Mouse (Mus musculus) lung, adult 18-20 months (tissue): ENCODE measurements at regions not wholly inside any gene's neighbourhood (a gene's known extent, or its start where the extent isn't known, plus 50 kb on each side); places are given as distances from the start of the nearest gene placed in this dataset.

Source experiments
- DNase-seq, 2 experiments: peaks; one replicate each; pipeline ENCODE4 v3.0.0; 2022; ENCODE audit warnings: mixed read lengths in 2 of 2

DNA sequence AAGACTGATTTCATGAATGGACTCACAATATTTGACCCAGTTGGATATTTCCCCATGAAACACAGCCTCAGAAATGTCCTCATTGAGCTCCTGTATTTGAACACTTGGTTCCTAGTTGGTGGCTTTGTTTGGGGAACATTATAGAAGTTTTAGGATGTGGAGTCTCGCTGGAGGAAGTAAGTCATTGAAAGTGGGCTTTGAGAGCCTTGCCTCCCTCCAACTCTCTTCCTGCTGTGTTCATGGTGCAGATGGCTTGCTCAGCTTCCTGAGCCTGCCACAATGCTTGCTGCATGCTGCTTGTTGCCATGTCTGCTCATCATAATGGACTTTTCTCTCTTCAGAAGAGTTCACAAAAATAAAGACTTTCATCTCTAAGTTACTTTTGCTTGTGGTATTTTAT, 239.5 kb upstream of the Trib2 start:
- DNase-seq: no peak

- no peak for DNase-seq
Observed at GRCm38 (mm10) chr12:16054591-16054990, 237.9 kb upstream of the Trib2 start.

- no peak for DNase-seq
Observed at GRCm38 (mm10) chr12:16053735-16054134, 237.0 kb upstream of the Trib2 start.

DNA sequence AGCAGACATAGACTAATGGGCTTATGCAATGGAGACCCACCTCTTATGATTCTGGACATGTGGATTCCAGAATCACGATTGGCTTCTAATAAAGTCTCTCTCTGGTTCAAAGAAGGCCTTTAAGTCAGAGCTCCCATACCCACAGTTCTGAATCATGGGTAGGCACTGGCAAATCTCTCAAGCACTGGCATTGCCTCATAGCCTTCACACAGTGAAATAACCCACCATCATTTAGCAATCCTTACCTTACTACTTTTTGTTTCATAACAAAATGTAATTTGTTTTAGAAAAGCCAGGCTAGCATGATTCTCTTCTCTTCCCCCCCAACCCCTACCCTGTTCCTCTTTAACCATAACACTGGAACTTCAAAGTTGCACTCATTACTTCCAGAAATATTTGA, 236.3 kb upstream of the Trib2 start:
- DNase-seq: no peak

DNA sequence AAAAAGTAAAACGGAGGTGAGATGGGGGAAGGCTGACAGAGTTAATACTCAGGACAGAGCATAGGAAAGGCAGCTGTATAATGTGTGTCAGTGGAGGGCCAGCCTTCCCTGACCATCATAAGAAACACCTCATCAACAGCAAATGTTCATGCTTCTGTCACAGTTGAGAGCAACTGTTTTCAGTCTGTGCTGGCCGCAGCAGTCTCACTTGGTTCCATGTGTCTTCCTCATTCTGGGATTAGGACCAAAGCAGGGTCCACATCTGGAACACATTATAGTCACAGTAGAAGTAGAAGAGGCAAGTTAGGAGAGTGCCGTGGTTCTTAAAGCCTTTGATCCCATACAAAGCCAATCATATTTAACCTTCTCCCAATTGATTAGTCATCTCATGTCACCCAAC, 235.6 kb upstream of the Trib2 start:
- no peak for DNase-seq

DNA sequence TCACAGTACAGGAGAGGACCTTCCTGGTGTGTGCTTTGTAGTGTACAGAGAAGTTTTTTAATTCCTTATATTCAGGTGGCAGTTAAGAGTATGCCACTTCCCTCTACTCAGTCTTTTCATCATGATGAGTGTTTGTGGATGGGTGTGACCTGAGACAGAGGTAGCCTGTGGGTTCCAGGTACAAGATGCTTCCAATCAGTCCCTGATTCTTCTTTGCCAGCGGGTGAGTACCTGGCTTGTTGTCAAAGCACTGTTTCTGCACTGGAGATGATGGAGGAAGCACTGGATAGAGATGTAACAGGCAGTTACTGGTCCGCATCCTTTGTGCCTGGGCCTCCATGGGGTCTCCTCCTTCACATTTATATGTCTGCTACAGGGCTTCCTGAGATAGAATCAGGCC, 234.7 kb upstream of the Trib2 start:
- DNase-seq: no peak

GRCm38 (mm10) chr12:16049545-16049944, 232.8 kb upstream of the Trib2 start:
- no peak for DNase-seq

DNA sequence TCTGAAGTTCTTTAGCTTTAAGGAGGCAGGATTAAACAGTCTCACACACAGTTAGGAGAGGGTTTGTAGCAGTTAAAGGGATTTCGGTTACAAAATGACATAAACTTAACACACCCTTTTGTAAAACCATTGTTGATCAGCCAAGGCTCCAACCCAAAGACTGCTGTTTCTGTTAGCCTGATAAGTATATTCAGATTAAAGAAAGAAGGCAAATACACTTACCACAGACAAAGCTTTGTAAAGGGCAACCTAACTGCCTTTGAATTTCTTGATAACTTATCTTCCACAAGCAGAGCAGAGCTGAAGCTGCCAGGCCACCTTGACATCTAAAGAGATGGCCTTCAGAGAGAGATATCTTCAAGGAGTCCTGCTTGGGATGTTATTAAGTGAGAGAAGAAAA, 229.9 kb upstream of the Trib2 start:
- DNase-seq: no peak

- no peak for DNase-seq
Observed at GRCm38 (mm10) chr12:16045791-16046494, 229.2 kb upstream of the Trib2 start.

GRCm38 (mm10) chr12:16043466-16044214, 226.9 kb upstream of the Trib2 start:
- no peak for DNase-seq

DNA sequence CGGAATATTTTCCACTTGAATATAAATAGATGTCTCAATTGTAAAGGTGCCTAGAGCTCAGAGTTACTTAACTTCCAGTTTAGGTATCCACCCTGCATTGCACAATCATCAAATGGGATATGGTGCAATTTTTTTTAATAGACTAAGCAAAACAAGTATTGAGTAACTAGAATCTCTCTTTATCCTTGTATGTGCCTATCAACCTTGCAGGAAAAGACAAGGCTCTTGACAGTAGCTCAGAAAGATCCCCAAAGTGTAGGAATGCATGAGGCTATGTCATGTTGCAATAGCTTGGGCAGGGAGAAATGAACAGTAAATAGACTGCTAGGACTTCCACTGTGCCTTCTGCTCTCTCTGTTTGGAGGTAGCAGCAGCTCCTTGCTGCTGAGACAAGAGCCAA, 225.6 kb upstream of the Trib2 start:
- peak in 1 of 2 experiments; percentile 43 for DNase-seq

DNA sequence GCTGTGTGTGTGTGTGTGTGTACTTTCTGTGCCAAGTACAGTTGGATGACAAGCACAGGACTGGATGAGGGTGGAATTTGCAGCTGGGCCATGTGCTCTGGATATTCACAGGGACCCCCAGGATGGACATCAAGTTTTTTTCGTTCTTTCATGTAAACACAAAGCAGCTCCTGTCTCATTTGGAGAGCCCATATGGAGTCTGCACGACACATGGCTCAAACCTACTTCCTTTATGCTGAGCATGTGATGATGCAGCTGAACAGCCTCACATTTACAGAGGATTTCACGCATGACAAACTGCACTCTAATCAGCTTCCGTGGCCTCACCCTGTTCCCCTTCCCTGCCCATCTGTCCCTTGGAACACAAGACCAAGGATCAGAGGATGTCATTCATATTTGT, 224.4 kb upstream of the Trib2 start:
- DNase-seq: no peak

- no peak for DNase-seq
Observed at GRCm38 (mm10) chr12:16035551-16035950, 218.8 kb upstream of the Trib2 start.

GRCm38 (mm10) chr12:16034691-16035515, 218.2 kb upstream of the Trib2 start:
- DNase-seq: no peak

- no peak for DNase-seq
Observed at GRCm38 (mm10) chr12:16026654-16027053, 209.9 kb upstream of the Trib2 start.

DNA sequence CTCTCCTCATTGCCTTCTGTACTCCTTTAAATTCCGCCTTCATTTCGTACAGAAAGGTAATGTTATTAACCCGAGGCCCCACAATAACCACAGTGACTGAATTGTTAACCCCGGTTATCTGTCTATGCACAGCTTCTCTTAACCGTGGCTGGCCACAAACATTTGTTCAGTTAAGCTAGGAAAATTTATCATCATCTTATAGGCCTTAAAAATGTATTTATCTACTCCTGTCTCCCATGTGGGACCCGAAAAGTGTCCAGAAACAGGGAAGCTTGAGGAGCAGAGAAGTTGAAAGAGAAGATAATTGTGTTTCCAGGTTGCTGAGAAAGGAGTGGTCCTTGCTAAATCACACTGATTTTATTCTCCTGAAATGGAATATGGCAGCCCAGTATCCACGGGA, 206.6 kb upstream of the Trib2 start:
- DNase-seq: no peak

DNA sequence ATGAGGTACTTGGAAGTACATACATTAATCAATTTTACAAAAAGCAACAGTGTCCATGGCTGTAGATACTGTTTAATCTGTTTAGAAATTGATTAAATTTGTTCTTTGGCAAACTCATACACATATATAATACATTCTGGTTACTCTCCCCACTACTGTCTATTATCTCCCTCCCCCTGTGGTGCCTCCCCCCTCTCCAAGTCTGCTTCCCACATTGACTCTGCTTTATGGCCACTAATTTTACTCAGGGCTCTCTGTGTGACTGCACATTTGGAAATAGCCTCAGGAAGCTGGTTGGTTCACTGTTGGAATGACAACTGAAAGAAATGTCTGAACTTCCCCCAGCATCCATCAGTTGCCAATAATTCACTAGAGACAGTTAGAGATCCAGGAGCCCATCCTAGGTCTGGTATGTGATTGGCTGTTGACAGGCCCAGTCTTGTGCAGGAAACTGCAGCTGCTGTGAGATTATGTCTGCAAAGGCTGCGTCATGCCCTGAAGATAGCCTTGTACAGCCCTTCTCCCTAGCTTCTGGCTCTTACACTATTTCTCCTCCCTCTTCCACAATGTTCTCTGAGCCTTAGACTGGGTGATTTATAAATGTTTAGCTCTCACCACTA, 204.6 kb upstream of the Trib2 start:
- DNase-seq: no peak

- DNase-seq: no peak
Observed at GRCm38 (mm10) chr12:16018237-16018636, 201.5 kb upstream of the Trib2 start.

DNA sequence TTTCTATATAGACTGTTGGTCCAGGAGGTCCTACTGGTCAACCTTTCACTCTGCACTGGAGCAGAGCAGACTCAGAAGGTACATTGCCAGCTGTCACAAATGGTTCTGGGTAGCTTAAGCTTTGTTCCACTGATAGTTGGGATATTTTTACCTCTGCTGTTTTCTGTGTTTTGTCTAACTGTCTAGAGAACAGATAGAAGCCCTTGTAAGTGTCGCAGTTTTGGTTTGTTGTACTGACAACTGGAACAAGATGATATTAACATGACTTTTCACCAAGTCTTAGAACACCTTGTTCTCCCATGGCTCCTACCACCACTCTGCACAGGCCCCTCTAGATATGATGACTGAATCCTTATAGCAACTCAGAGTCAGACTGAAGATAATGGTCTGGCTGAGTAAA, 199.9 kb upstream of the Trib2 start:
- DNase-seq: no peak

DNA sequence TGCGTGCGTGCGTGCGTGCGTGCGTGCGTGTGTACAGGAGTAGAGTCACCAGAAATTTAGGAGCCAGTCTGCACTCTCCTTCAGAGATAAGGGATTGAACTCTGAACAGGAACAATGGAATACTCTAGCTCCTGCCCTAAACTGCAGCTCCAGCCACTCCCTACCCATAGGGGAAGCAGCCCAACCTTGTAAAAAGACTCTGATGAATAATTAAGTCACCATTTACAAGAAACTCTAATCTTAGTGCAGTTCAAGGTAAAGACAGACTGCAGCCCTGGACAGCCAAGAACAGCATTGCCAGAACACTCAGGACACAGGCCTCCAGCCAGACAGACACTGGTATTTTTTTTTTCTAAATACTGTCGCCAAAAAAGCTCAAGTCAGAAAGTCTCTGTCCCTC, 198.9 kb upstream of the Trib2 start:
- DNase-seq: no peak

DNA sequence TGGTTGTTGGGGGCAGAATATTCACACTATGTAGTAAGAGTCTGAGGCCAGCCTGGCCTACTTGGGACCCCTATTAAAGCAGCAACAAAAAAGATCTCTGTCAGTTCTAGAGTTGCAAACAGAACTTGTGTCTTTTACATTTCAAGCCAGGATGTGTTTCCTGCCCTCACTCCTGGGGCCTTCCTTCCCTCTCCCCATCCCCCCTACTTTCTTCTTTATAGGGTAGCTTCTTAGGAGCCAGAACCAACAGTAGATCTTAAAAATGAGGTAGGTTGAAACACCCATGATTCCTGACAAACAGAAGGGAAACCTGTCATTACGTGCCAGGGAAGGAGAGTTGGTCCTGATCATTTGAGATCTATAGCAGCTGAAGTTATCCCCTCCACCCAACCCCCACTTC, 198.0 kb upstream of the Trib2 start:
- DNase-seq: no peak

DNA sequence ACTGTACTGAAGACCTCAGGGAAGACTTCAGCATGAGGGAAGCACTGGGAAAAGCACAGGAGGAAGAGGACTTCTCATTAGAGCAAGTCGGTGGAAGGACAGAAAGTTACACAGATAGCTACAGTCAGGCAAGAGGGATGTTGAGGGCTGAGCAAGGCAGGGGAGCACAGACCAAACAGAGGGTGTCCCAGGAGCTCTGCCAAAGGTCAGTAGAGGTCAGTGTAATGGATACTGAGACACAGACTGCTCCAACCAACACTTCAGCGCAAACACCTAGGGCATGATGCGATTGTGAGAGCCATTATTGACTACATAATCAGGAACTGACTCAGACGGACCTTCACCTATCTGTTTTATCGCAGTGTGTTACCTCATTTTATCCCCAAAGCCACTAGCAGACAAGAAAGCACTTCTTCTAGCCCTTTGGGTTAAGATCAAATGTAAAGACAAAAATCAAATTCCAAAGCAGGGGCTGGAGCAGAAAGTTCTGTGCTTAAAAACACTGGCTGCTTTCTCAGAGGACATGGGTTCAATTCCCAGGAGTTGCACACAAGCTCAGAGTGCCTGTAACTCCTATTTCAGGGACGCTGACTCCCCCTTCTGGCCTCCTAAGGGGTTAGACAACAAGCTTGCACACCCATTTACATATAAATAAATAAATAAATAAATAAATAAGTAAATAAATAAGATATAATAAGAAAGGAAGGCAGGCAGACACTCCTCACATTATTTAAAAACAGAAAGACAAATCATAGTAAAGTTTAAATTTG, 197.3 kb upstream of the Trib2 start:
- no peak for DNase-seq

DNA sequence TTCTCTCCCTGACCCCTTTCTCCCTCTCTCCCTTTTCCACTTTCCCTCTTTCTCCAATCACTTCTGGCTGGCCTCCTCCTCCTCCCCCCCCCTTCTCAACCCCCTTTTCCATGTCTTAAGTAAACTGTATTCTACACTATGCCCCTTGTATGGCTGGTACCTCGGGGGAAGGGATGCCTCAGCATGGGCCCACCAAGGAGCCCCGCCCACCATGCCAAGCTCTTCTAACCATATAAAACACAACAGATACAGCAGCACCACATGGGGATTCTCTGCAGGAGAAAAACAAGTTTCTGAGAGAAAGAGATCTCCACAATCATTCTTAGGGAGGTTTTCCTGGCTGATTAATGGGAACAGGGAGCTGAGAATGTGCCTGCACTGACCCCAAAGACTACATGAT, 196.6 kb upstream of the Trib2 start:
- DNase-seq: no peak
